In genomic region chr5:120618778-120619177, GRCm38 (mm10) we compare ENCODE assay signal across 9 mouse cellular contexts. TPM values are rescaled to one million over a fixed set of nuclear protein-coding genes. Genes with fewer than 3 reads are reported as not detected.
"Had no signal": no experiment of that assay in that cellular context is flagged by ENCODE, and none has a peak within 500 bp of the region (broad histone marks: within the 10 kb centered on the region; RNA-seq: fewer than 3 reads in every experiment).

No protein-coding gene starts in this region.

- H3K9ac ChIP-seq: limb, embryonic 12.5 days; liver, embryonic 14.5 days; midbrain, embryonic 12.5 days; neural tube, embryonic 15.5 days had no signal

- H3K27ac ChIP-seq: kidney, postnatal 0 days; limb, embryonic 12.5 days; liver, embryonic 14.5 days; midbrain, embryonic 12.5 days; neural tube, embryonic 15.5 days had no signal

- H3K9me3 ChIP-seq: midbrain, embryonic 12.5 days; neural tube, embryonic 15.5 days had no signal

- H3K4me3 ChIP-seq: limb, embryonic 12.5 days; midbrain, embryonic 12.5 days; neural tube, embryonic 15.5 days had no signal

- DNase-seq: layer of hippocampus, adult 9-11 months; right cerebral cortex, adult 18-20 months; right cerebral cortex, postnatal 25 days had no signal

- H3K4me2 ChIP-seq: limb, embryonic 12.5 days; midbrain, embryonic 12.5 days; neural tube, embryonic 15.5 days had no signal

- H3K27me3 ChIP-seq: limb, embryonic 12.5 days; midbrain, embryonic 12.5 days; neural tube, embryonic 15.5 days had no signal

RNA-seq across cellular contexts. Expression of gene Cfap73, which starts 15.3 kb away (rescaled TPM):
- polyA plus RNA-seq: kidney, postnatal 0 days; limb, embryonic 12.5 days; liver, embryonic 14.5 days; midbrain, embryonic 12.5 days; neural tube, embryonic 11.5 days had no signal

RNA-seq across cellular contexts. Expression of gene Rasal1, which starts 29.8 kb away (rescaled TPM):
- polyA plus RNA-seq: midbrain, embryonic 12.5 days; neural tube, embryonic 11.5 days had no signal
